Mouse (Mus musculus): ENCODE measurements around the gene Ahsa1.
A peak's percentile ranks its signal among the peaks of the same experiment; 100 is the strongest.
"Not testable (repeated sequence)": the region's sequence is repeated elsewhere in the genome, so short reads cannot be mapped to it uniquely, and the experiment has no call there.

Gene Ahsa1

DNA sequence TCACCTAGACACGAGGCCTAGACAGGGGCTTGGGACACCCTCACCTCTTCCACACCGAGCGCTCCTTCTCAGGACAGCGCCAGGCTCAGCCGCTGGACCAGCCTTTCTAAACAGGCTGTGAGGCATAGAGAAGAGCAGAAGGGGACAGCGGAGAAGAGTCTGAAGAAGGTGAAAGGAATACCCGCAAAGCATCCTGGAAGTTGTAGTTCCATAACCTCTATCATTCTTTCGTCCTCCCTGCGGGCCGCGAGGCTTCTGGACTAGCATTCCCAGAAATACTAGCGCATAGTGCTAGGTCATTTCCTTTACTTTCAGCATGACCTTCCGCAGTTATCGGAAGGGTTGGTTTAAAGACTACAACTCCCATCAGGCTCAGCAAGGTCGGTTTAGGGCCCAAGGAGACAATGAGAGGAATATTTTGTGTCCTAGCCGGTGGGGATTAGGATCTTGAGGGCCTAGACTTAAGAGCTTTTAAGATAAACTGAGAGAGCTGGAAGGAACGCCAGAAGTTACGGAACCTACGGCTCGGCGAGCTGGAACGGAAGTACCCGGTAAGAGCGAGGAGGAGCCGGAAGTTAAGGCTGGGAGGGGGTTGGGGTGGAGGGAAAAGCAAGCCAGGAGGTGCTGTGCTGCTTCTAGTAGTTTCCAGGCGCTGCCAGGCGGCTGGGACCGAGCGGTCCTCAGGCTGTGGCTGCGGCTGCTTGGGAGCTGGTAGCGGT, at the start of gene Ahsa1, which contains the start of gene Vipas39:
Gene Ahsa1 (plus strand): TSS at position 372 of the 719 bp plus-strand sequence.
Gene Vipas39 (minus strand): TSS at position 149 of the 719 bp plus-strand sequence.
- peak; percentile 98 for DNase-seq (ENCODE audit: extremely low spot score, low read depth, low spot score)

DNA sequence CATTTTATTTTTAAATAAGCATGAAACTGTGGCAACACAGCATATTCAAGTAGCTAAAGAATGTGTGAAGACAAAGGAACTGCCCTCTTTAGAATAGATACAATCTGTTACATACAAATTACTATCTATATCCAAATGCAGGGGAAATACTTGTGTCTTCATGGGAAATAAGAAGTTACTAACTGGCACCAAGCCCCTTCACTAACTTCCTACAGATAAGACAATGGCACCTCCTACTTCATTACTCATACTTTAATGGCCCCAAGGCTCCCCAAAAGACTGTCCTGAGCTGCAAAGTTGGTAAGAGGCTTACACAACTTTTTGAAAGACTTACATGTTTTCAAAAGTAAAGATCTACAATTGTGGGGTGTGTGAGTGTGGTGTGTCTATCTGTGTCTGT, 48.7 kb upstream of the Ahsa1 start:
- DNase-seq (ENCODE audit: extremely low spot score, low read depth, low spot score): no peak

DNA sequence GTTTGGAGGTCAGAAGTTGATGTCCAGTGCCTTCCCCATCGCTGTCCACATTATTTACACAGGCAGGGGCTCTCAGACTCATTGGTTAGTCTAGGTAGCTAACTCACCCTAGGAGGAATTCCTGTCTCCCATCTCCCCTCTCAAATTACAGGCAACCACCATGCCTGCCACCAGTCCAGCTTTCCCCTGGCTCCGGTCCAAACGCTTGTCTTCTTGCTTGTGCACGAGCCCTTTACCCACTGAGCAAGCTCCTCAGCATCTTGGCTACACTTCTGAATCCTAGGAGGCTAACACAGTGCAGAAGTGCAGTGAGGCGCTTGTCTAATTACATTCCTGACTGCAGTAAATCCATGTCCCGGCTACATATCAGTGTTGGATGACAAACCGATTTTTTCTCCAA, 46.9 kb upstream of the Ahsa1 start:
- no peak for DNase-seq (ENCODE audit: extremely low spot score, low read depth, low spot score)

DNA sequence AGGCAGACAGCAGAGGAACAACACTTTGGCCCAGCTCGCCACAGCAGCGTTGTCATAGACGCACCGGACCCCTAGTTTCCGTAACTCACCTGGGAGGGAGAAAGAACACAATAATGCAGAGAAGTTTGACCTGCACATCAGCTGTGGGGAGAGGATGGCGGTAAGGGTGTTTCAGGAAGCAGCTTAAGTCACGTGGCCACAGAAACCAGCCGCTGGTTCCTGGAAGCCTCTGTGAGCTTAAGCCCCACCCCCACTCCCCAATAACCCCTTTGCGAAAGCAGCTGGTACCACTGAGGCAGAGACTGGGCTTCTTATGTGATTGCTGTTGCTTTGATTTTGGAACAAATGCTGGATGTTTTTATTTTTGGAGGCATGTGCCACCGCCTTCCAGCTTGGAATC, 41.3 kb upstream of the Ahsa1 start:
- no peak for DNase-seq (ENCODE audit: extremely low spot score, low read depth, low spot score)

DNA sequence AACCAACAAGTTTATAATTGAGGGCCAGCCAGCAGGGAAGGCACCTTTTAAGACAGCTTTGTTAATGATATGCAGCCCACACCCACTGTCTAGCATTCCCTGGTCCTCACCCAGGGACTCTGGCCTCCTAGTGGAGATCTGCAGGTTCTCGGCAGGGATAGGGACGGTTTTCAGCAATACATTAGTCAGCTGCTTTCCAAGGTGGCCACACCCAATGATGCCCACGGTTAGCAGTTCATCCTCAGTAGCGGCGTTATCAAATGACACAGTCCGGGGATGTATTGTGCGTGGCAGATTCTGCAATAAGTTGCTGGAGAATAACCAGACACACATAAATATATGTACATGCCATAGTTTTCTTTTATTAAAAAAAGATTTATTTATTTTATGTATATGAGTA, 39.5 kb upstream of the Ahsa1 start:
- DNase-seq (ENCODE audit: extremely low spot score, low read depth, low spot score): no peak

DNA sequence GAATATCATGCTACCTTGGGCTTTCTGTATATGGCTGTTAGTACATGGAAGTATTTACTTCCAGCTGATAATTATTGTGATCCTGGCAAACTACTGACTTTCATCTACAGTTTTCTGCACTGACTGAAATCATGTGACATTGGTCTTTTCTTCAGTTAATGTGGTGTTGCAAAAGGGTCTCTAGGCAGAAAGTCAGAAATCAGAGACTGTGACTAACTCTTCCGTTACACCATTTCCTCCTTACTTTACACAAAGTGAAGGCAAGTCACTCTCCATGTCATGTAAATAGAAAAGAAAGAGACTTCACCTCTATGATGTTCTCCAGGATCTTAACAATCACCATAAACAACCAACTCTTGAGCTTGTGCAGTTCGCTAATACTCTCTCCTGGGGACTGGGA, 36.6 kb upstream of the Ahsa1 start:
- no peak for DNase-seq (ENCODE audit: extremely low spot score, low read depth, low spot score)

DNA sequence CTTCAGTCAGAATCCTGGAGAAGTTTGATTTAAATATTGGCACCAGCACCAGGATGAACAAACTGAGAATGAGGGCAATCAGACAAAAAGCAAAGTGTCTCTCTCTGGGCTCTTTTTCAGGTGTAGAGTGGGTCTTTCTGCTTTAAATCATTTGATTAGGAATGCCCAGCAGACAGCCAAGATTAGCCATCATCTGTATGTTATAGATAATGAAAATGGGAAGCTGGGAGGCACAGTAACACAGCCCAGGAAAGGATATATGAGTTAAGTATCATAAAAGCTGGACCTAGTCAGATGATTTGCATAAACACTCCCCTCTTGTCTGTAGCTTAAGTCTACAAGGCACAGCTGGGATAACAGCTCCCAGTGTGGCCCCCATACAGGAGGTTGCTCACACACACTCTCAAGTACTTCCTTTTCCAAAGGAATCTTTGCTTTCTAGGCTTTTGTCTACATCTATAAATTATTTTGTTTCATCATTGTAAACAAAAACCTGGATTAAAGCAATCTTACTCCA, 35.8 kb upstream of the Ahsa1 start:
- no peak for DNase-seq (ENCODE audit: extremely low spot score, low read depth, low spot score)

DNA sequence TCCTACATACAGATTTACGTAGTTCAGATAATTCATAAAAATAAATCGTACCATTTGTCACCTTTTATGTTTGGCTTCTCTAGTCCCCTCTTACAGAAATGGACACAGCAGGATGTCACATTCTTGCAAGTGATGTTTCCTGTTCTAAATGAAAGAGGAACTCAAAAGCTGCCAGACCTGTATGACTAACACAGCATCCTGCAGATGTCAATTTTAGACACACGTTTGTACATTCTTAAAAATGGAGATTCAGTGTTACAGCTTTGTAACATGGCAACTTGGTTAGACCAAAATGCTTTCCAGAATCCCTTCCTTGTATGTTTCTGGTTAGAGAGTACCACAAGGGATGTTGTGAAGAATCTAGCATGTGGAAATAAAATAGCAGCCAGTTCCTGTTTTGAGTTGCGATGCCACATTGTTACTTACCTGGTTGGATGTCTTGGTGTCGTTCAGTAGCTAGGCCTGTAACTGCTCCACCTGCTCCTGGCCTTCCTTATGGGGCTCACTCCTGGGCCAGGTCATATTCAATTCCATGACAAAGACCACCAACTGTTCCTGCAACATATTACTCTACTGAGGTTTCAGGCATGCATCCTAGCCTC, 29.3 kb upstream of the Ahsa1 start:
- no peak for DNase-seq (ENCODE audit: extremely low spot score, low read depth, low spot score)

DNA sequence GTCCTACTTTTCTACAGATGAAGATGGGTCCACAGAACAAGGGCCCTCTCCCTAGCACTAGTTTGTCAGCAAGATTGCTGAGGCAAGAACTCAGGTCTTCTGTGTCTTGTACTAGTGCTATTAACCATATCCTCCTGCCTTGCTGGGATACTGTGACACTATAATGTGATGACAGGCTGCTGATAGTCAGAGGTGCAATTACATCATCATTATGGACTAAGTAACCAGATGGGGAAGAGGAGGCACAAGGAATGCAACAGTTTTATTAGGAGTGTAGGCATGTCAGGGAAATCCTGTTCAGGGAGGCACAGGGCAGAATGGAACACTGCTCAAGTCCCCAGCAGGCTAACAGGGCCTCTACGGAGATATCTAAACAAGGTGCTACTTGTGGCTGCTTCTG, 27.6 kb upstream of the Ahsa1 start, which contains the start of gene Noxred1:
Gene Noxred1 (minus strand): TSS at position 101 of the 400 bp plus-strand sequence.
- DNase-seq (ENCODE audit: extremely low spot score, low read depth, low spot score): no peak

DNA sequence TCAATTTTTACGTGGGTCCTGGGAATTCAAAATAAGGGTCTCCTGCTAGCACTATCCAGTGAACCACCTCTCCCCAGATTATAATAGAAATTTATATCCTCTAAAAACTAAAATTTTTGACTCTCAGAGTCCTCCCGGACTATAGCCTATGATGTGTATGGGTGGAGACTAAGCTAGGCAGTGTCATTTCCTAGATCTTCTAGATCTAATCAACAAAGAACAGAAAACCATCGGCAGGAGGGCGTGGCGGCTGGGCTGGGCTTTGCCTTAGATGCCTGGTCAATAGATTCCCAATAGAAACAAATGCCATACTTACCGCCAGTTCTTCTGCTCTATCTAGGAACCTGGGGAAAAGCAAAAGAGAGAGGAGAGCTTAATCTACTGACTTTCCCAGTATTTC, 16.1 kb upstream of the Ahsa1 start:
- no peak for DNase-seq (ENCODE audit: extremely low spot score, low read depth, low spot score)

DNA sequence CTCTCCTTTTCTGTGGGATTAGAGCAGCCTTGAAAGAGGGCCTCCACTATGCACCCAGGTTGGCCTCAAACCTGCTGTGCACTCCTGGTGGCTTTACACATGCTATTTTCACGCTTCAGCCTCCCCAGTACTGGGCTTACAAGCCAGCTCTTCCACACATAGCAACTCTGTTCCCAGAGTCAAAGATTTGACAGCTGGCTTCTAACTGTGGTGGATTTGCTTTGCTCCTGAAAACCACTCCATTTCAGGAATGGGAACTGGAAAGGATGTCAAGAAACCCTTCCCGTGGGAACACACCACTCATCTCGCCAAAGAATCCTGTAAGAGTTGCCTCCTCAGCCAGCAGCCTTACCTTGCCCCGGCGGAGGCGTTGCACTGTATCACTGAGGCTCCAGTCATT, 12.4 kb upstream of the Ahsa1 start:
- DNase-seq (ENCODE audit: extremely low spot score, low read depth, low spot score): no peak

DNA sequence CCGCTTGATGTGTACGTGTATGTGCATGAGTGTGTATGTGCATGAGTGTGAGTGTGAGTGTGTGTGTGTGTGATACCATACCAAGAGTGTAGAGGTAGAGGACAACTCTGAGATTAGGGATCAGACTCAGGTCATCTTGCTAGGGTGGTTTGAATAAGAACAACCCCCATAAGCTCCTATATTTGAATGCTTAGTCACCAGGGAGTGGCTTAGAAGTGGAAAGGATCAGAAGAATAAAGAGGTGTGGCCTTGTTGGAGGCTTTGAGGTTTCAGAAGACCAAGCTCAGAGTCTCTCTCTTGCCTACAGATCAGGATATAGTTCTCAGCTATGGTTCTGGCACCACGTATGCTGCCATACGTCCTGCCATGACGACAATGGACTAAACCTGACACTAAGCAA, 9.7 kb upstream of the Ahsa1 start:
- no peak for DNase-seq (ENCODE audit: extremely low spot score, low read depth, low spot score)

DNA sequence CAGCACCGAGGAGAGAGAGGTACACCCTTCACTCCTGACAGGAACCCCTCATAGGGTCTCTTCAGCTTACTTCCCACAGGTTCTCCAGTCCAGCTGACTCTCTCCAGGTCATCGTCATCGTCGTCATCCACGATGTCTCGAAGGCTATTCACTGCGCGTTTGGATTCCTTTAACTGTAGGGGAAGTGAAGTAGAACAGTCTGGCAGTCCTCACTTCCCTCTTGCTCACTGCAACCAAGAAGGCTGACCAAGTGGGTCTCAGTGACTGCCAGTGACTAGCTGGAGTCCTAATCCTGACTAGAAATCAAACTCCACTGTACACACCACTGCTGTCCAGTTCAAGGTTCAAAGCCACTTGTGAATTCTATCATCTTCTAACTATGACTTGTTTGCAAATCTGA, 5.7 kb upstream of the Ahsa1 start:
- DNase-seq (ENCODE audit: extremely low spot score, low read depth, low spot score): no peak

DNA sequence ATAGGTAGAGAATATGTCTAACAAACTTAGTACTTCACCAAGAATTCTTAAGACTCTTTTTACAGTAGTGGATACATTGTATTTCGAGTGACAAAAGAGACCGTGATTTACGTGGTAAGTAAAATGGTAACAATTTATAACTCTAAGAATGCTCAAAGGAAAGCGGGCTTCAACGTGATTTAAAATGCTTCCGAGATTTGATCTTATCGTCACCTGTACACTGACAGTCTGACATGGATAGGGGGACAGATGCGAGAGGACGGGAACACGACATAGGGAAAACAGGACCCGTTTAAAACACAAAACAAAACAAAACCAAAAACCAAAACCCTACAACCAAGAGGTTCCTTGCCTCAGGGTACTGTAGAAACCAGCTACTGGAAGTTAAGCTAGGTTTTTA, 835 bp upstream of the Ahsa1 start:
- DNase-seq (ENCODE audit: extremely low spot score, low read depth, low spot score): no peak

DNA sequence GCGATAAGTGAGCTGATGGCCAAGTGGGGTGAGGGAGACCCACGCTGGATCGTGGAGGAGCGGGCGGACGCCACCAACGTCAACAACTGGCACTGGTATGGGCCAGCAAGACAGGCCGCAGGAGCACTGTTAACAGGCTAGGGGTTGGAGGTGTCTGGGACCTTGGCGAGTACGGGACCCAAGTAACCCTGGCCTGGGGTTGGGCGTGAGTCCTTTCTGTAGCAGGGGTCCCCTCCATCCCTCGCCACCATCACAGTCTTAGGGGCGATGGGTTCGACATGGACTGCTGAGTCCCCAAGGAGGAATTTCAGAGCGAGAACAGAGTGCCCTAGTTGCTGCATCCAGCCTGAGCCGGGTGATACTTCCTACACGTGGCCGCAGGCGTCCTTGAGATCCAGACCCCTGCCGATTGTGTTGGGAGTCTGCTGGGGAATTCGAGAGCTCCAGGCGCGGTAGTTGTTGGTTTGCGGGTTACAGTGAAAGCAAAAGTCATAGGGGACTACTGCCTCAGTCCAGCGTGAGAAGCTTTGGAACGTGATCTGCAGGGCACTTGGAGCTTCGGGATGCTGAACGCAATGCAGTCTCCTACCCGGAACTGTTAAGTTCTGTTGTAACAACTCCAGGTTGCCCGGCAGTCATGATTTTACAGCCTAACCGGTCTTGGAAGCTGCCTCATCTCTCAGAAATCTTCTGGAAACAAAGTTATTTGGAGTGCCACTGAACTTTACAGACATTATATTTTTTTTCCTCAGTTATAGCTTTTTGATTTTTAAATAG, 736 bp downstream of the Ahsa1 start:
- DNase-seq (ENCODE audit: extremely low spot score, low read depth, low spot score): no peak

DNA sequence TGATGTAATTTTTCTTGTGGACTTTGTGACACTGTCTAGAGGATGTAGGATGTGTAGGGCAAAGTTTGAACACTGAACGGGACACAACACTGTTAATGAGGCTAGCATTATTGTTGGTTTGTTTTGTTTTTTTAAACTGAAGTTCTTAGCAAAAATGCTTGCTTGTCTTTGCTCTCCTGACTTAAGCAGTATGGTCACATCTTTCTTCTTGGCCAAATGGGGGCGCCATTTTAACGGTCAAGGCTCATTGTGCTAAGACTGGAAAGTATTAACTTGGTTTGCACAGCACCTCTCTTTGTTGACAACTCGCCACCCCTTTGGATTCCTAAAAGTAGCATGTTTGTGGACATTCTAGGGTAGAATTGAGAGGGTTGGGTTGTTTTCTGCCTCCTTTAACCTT, 1.4 kb downstream of the Ahsa1 start:
- no peak for DNase-seq (ENCODE audit: extremely low spot score, low read depth, low spot score)

DNA sequence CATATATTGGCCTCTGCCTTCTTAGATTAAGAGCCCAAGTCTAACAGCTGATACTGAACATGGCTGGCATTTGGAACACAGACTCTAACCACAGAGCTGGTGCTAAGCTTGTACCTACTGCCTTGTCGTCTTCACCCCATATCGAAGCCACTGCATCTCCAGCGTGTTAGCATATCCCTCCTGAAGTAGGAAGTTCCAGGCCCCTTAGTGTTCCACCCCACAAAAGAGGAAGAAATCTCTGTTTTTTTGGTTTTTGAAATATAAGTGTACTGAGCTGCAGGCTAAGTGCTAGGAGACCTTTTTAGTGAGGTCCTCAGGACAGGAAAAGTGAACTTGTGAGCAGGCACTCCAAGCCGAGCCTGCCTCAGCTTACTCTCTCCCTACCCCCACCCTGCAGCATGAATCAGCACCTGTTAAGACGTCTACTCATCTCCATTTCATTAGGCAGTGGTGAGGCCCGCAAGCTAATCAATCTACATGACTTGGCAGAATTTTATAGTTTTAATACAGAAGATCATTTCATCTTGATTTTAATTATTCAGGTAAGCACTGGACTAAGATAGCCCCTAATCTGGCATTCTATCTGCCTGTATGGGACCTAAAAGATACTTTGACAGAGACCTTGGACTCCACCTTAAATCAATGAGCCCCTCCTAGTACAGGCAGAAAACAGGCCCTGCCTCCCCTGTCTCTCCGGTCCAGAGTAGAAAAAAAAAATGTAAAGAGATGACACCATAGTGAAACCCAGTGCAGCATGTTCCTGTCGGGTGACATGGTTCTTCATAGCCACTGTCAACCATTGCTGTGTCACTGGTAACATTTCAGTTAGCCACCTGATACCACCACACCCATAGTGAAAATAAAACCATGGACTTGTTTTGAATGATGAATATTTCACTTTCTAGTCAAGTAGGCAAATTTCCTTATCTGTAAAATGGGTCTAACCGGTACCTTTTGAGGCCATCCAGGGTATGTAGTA, 8.9 kb downstream of the Ahsa1 start:
- DNase-seq (ENCODE audit: extremely low spot score, low read depth, low spot score): no peak

DNA sequence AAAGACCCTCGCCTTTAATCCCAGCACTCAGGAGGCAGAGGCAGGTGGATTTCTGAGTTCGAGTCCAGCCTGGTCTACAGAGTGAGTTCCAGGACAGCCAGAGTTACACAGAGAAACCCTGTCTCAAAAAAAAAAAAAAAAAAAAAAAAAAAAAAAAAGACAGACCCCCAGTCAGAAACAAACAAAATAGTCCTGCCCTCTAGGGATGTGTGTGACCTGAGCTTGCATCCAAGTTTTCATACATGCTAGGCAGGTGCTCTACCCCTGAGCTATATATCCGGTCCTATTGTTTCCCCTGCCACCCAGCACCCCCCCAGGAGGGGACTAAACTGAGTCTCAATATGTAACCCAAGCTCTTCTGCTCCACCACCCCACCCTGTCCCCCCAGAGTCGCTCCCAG, 11.0 kb downstream of the Ahsa1 start:
- DNase-seq (ENCODE audit: extremely low spot score, low read depth, low spot score): not testable (repeated sequence)

DNA sequence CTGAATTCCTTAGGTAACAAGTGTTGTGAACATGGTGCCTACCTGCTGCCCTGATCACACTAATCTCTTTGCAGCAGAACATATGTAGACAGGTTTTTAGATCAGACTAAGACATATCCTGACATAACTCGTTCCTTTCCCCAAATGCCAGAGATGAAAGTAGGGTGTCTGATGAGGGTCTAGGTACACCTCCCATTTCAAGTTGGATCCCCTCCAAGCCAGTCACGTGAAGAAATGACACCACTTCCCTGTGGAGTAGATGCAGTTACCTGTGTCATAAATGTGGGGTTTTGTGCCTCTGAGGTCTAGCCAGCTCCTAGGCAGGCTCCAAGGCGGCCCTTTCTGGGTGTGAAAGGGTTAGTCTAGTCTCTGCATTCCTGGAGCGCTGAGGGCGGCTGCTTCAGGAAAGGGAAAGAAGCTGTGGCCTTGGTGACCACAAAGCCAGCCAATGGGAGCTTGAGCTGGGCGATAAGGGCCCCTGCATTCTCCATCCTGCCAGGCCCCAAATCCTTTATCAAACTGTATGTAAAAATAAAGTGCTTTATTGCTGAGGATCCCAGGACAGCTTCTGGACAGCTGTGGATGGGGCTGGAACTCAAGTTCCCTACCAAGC, 11.9 kb downstream of the Ahsa1 start:
- DNase-seq (ENCODE audit: extremely low spot score, low read depth, low spot score): no peak

DNA sequence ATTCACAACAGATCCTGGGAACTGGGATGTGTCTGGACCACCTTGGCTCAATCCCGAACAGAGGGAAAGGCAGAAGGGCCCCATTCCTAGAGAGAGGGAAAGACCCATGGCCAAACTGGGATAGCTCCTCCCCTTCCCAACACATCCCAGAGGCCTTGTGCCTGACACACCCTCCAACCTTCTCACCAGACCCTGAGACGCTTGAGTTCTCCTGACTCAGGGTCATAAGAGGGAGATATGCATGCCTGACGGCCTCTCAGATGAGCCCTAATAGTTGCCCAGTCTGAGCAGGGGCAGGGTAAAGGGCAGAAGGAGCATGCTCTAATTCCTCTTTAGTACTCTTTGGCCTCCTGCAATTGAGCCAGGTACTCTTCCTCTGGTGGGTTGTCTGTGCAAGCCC, 13.1 kb downstream of the Ahsa1 start:
- no peak for DNase-seq (ENCODE audit: extremely low spot score, low read depth, low spot score)
